Mouse (Mus musculus) neural tube, embryonic 12.5 days (tissue): ENCODE measurements around the gene Sbno1. TPM values are rescaled to one million over a fixed set of nuclear protein-coding genes. Genes with fewer than 3 reads are reported as not detected.

Experiments used
- ATAC-seq: fragments of 200-750 bp; cut with Nextera tagmentation; 2 replicates; pipeline ENCODE4 v1.8.0; 2017; ENCODE audit warnings: low read depth, mild to moderate bottlenecking, moderate TSS enrichment, moderate library complexity; ENCODE audit not compliant: low FRiP score
- H3K27ac ChIP-seq: fragments of 300-500 bp; sonication (generic); 2 replicates; pipeline ENCODE4 v1.5.1; 2016
- H3K27me3 ChIP-seq: fragments of 300-500 bp; sonication (generic); replicated peaks from 2 replicates; pipeline ENCODE4 v1.6.1; 2016; ENCODE audit warnings: mild to moderate bottlenecking
- H3K36me3 ChIP-seq: fragments of 300-500 bp; sonication (generic); 2 replicates; pipeline ENCODE4 v1.6.1; 2016; ENCODE audit warnings: mild to moderate bottlenecking
- H3K4me1 ChIP-seq: fragments of 300-500 bp; sonication (generic); 2 replicates; pipeline ENCODE4 v1.6.1; 2016
- H3K4me2 ChIP-seq: fragments of 300-500 bp; sonication (generic); replicated peaks from 2 replicates; pipeline ENCODE4 v1.6.1; 2016; ENCODE audit warnings: mild to moderate bottlenecking
- H3K4me3 ChIP-seq: fragments of 300-500 bp; sonication (generic); 2 replicates; pipeline ENCODE4 v1.5.1; 2016
- H3K9ac ChIP-seq: fragments of 300-500 bp; sonication (generic); 2 replicates; pipeline ENCODE4 v1.6.1; 2016; ENCODE audit warnings: mild to moderate bottlenecking
- H3K9me3 ChIP-seq: fragments of 300-500 bp; sonication (generic); 2 replicates; pipeline ENCODE4 v1.6.1; 2016; ENCODE audit warnings: mild to moderate bottlenecking
- WGBS: fragments of 180-500 bp; shearing (Covaris S2); methylation state at CpG from one replicate; pipeline ENCODE4 v1.1.7; 2016; 5-methylcytosine and 5-hydroxymethylcytosine counted together
- polyA plus RNA-seq: library from polyadenylated mRNA; unstranded; fragments of >200 nt; fragmentation: Nextera tagmentation; extraction: Ambion mirVana; gene quantifications from 2 replicates; pipeline ENCODE4 v1.2.1, GENCODE M21; 2016

Sbno1 gene
- polyA plus RNA-seq, 1 experiment from 2014 or later: 108 TPM

DNA sequence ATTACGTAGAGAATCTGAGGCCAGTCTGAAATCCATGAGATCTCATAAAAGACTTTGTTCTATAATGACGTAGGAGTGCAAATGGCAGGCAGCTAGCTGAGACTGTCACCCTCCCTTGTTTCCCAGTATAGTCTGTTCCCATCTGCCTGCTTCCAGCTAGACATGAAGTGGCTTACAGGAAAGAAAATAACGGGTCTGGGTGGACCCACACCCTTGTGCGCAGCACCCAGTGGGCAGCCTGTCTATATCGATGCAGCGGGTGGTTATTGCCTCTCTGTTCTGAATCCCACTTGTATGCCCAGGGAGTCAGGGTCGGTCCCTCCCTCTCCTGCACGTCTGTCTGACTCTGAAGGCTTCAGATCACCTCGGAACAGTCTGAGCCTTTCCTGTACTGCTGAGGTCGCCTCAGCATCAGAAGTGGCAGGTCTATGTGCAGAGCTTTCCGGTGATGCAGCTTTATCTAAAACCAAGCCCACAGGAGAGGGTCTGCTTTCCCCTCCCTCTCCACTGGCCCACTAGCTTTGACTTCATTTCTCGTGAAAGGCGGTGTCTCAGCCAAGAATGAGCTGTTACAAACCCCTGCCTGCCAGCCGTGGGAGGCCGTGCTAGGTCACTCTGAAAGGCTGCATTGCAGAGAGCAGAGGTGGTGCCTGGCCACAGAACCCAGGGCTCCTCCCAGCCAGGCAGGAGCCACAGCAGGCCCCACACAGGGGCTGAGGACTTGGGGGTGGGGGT lies 26.9 kb upstream of the Sbno1 start:
- Histone ChIP-seq H3K27ac (no peak overlapping the region), H3K9me3 (no peaks in the 10 kb centered on the region), H3K4me1 (peaks cover 6% of the 10 kb centered on the region; the same call in 1 of the 2 replicates), H3K27me3 (no peaks in the 10 kb centered on the region), H3K9ac (no peak overlapping the region), H3K4me2 (no peak overlapping the region), H3K4me3 (no peak overlapping the region), H3K36me3 (peaks cover 91% of the 10 kb centered on the region)
- WGBS: 84% methylated on average over 15 of the region's 15 CpGs
- no peak for ATAC-seq

- no peak overlapping the region for H3K4me2 ChIP-seq
- peaks cover 23% of the 10 kb centered on the region for H3K4me1 ChIP-seq
- no peaks in the 10 kb centered on the region for H3K27me3 ChIP-seq
- no peak overlapping the region for H3K9ac ChIP-seq
- H3K4me3 ChIP-seq: no peak overlapping the region
- no peak overlapping the region for H3K27ac ChIP-seq
- H3K36me3 ChIP-seq: peaks cover 80% of the 10 kb centered on the region
- H3K9me3 ChIP-seq: no peaks in the 10 kb centered on the region
- no peak for ATAC-seq
- WGBS: 88% methylated on average over 16 of the region's 16 CpGs
These were observed 25.0 kb upstream of the Sbno1 start for GRCm38 (mm10) chr5:124450641-124451340.

GRCm38 (mm10) chr5:124450051-124450450 lies 24.2 kb upstream of the Sbno1 start:
- Histone ChIP-seq H3K36me3 (peaks cover 75% of the 10 kb centered on the region), H3K4me2 (no peak overlapping the region), H3K27me3 (no peaks in the 10 kb centered on the region), H3K4me3 (no peak overlapping the region), H3K27ac (no peak overlapping the region), H3K9ac (no peak overlapping the region), H3K9me3 (no peaks in the 10 kb centered on the region), H3K4me1 (peaks cover 24% of the 10 kb centered on the region)
- WGBS: 91% methylated on average over 7 of the region's 7 CpGs
- no peak for ATAC-seq

GRCm38 (mm10) chr5:124449494-124449893 lies 23.7 kb upstream of the Sbno1 start:
- no peak overlapping the region for H3K4me2 ChIP-seq
- H3K27me3 ChIP-seq: no peaks in the 10 kb centered on the region
- no peak overlapping the region for H3K9ac ChIP-seq
- peaks cover 69% of the 10 kb centered on the region for H3K36me3 ChIP-seq
- ATAC-seq: no peak
- peaks cover 29% of the 10 kb centered on the region for H3K4me1 ChIP-seq
- no peak overlapping the region for H3K27ac ChIP-seq
- no peaks in the 10 kb centered on the region for H3K9me3 ChIP-seq
- WGBS: 69% methylated on average over 6 of the region's 6 CpGs
- no peak overlapping the region for H3K4me3 ChIP-seq

GRCm38 (mm10) chr5:124446301-124446881 lies 20.6 kb upstream of the Sbno1 start:
- Histone ChIP-seq H3K4me3 (peak overlapping the region; percentile 97), H3K27me3 (no peaks in the 10 kb centered on the region), H3K9me3 (no peaks in the 10 kb centered on the region), H3K36me3 (peaks cover 42% of the 10 kb centered on the region), H3K27ac (no peak overlapping the region), H3K9ac (peak overlapping the region; percentile 95), H3K4me1 (peaks cover 31% of the 10 kb centered on the region), H3K4me2 (peak overlapping the region; percentile 91)
- no peak for ATAC-seq
- 4% methylated on average over 15 of the region's 15 CpGs for WGBS

- H3K36me3 ChIP-seq: peaks cover 35% of the 10 kb centered on the region
- H3K4me1 ChIP-seq: peaks cover 33% of the 10 kb centered on the region
- H3K27ac ChIP-seq: peak overlapping the region; percentile 50
- peak overlapping the region; percentile 95 for H3K9ac ChIP-seq
- H3K9me3 ChIP-seq: no peaks in the 10 kb centered on the region
- WGBS: under 1% methylated on average over 58 of the region's 77 CpGs
- H3K27me3 ChIP-seq: no peaks in the 10 kb centered on the region
- H3K4me3 ChIP-seq: peak overlapping the region; percentile 97
- ATAC-seq: peak; percentile 43
- peak overlapping the region; percentile 91 for H3K4me2 ChIP-seq
These were observed 20.0 kb upstream of the Sbno1 start for GRCm38 (mm10) chr5:124445621-124446293.

GRCm38 (mm10) chr5:124444661-124445561 lies 19.1 kb upstream of the Sbno1 start:
- 6% methylated on average over 63 of the region's 66 CpGs for WGBS
- no peaks in the 10 kb centered on the region for H3K9me3 ChIP-seq

DNA sequence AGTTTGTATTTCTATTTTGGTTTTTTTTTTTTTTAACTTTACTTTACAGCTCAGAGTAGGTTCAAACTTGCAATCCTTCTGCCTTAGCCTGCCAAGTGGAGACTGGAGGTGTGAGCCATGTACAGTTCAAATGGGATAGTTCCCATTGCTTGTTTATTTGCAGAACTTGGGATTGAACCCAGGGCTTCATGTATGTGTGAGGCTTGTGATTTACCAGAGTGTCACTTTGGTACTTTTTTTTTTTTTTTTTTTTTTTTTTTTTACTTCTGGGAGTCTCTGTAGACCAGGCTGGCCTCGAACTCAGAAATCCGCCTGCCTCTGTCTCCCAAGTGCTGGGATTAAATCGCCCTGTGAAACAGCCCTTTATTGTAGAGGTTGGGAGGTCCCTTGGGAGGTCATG lies 18.4 kb upstream of the Sbno1 start:
- Histone ChIP-seq H3K9ac (no peak overlapping the region), H3K4me2 (no peak overlapping the region; the same call in 1 of the 2 replicates), H3K4me1 (peaks cover 39% of the 10 kb centered on the region), H3K9me3 (no peaks in the 10 kb centered on the region), H3K27me3 (no peaks in the 10 kb centered on the region), H3K27ac (no peak overlapping the region), H3K4me3 (no peak overlapping the region), H3K36me3 (peaks cover 22% of the 10 kb centered on the region)
- no peak for ATAC-seq
- WGBS: 73% methylated on average over 3 of the region's 3 CpGs

More at GRCm38 (mm10) chr5:124444661-124445561, 19.1 kb upstream of the Sbno1 start:
- ATAC-seq: peak; percentile 89
- peaks cover 39% of the 10 kb centered on the region for H3K4me1 ChIP-seq
- H3K27me3 ChIP-seq: no peaks in the 10 kb centered on the region
- peaks cover 27% of the 10 kb centered on the region for H3K36me3 ChIP-seq
- peak overlapping the region; percentile 91 for H3K4me2 ChIP-seq
- H3K9ac ChIP-seq: peak overlapping the region; percentile 95
- peak overlapping the region; percentile 97 for H3K4me3 ChIP-seq
- H3K27ac ChIP-seq: peak overlapping the region; percentile 50; the same call in 1 of the 2 replicates

DNA sequence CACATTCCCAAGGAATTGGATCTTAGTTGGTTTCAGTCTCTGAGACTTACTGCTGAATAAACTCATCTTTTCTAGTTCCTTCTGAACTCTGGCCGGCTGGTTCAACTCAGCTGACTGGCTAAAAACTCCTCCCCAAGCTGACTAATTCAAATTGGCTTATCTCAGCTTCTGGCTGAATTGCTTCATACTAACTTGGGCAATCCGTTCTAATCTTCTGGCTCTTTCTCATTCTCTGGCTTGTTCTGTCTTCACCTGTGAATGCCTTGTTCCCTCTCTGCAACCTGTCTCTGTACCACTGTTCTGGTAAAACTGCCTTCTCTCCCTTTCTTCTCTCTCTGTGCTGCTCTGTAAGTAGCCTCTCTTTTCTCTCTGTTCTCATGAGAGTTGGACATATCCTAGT lies 16.8 kb upstream of the Sbno1 start:
- Histone ChIP-seq H3K4me3 (no peak overlapping the region), H3K4me1 (peaks cover 33% of the 10 kb centered on the region), H3K27me3 (no peaks in the 10 kb centered on the region), H3K9me3 (no peaks in the 10 kb centered on the region), H3K9ac (no peak overlapping the region), H3K4me2 (no peak overlapping the region), H3K27ac (no peak overlapping the region), H3K36me3 (peaks cover 8% of the 10 kb centered on the region)
- 91% methylated on average over 2 of the region's 2 CpGs for WGBS
- no peak for ATAC-seq

DNA sequence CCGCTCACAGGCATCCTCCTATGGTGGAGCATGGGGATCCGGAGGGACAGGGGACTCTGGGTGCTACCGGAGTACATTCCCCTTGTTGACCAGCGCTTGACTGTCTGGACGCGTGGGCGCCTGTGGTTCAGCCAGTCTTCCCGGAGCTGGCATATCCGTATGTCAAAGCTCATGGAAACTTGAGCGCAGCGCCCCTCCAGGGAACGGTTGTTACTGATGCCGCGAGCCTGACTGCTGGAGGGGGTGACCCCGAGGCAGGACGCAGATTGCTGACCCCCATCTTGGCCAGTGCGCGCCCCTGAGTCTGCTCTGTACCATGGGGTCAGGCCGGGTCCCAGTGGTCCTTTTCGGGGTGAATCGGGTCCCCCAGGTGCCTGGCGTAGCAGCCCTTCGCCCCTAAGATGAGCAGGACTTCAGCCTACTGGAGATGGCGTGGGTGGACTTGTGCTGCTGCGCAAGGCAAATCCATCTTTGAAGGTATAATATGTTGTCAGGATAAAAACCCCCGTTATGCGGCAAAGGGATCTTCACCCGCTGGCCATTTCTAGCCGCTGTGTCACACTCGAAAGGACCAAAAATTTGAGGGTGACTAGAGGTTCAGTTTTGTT lies 14.4 kb upstream of the Sbno1 start:
- WGBS: under 1% methylated on average over 30 of the region's 30 CpGs

More for the DNA sequence above, 14.4 kb upstream of the Sbno1 start:
- H3K4me1 ChIP-seq: peaks cover 16% of the 10 kb centered on the region
- H3K27ac ChIP-seq: peak overlapping the region; percentile 53
- H3K9ac ChIP-seq: peak overlapping the region; percentile 74
- H3K4me2 ChIP-seq: peak overlapping the region; percentile 97
- no peaks in the 10 kb centered on the region for H3K9me3 ChIP-seq
- H3K27me3 ChIP-seq: no peaks in the 10 kb centered on the region
- peak; percentile 68 for ATAC-seq
- H3K36me3 ChIP-seq: no peaks in the 10 kb centered on the region
- H3K4me3 ChIP-seq: peak overlapping the region; percentile 73
